Mouse (Mus musculus) embryo, embryonic 11 days (tissue): Measurements from ENCODE around the gene Eps15l1.

Source experiments
- DNase-seq: peaks from one replicate; pipeline ENCODE4 v3.0.0-alpha.2; 2015

The Eps15l1 gene

DNA sequence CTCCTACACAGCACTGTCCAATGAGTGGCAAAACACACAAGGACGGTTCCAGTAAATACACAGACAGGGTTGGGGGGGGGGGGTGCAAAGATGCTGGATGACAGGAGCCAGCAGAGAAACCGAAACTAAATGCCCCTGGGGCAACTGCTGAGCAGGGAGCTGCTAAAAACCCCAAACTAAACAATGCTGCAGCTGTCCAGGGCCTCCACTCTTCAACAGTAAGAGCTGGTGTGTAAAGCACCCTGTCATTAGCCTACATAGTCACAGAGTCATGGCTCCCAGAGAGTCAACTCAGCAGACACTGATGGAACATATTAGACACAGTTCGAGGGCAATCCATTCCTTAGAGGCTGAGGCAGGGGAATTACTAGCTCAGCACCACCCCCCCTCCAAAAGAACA lies 11.8 kb downstream of the Eps15l1 start:
- peak; percentile 7 for DNase-seq

DNA sequence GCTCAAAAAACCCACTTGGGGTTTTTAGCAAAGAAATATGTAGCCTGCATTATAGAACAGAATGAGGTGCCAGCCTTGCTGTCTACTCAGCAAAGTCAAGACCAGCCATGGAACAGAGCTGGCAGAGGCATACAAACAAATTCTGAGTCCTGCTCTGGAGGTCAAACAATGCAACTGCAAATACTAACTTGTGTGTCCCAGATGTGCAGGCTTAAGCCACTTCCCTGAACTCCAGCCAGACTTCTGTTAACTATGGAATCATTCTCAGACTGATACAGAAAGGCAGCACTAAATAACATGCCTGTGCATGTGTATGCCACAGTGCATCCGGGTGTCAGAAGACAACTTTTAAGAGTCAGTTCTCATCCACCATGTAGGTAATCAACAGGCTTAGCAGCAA lies 13.4 kb downstream of the Eps15l1 start:
- DNase-seq: no peak

DNA sequence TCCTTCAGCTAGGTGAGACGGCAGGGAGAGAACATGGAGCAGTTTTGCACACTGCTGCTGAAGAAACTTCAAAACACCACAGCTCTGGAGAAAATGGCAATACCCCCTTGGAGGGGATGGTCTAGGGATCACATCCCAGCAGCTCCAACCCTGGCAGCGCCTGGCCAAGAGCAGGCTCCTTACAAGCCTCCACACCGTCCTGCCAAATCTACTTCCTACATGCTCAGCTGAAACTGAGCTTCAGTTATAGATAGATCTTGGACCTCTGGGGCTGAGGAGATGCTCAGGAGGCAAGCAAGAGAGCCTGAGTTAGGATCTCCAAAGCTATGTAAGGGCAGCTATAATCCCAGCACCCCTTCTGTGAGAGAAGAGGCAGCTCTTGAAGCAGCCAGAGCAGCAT lies 18.3 kb downstream of the Eps15l1 start:
- DNase-seq: no peak

DNA sequence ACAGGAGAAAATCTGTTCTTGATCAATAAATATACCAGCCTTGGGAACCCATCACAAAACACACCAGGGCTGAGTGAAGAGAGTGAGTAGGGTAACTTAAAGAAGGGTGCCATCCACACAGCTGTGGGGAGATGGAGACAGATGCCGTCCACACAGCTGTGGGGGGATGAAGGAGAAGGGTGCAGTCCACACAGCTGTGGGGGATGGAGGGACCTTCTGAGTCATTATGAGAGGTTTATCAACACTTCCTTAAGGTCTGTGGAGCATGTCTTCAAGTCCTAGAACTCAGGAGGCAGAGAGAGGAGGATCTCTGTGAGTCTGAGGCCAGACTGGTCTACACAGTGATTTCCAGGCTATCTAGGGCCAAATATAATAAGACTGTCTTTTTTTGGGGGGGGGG lies 19.9 kb downstream of the Eps15l1 start:
- DNase-seq: no peak

DNA sequence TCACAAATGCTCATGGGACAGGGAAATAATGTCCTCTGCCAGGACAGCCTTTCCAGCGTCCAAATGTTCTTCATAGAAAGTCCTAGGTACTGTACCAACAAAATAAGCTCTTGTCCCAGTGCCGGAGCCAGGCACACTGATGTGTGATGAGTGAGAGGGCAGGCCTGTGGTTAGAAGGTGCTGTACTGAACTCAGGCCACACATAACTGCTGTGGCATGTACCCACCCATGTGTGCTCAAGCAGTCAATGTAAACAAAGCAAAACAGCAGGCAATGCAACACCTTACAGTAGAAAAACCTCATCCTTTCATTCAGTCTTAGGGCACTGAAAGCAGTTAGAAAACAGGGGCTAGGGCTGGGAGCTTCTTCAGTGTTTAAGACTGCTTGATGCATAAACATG lies 35.5 kb downstream of the Eps15l1 start:
- no peak for DNase-seq

DNA sequence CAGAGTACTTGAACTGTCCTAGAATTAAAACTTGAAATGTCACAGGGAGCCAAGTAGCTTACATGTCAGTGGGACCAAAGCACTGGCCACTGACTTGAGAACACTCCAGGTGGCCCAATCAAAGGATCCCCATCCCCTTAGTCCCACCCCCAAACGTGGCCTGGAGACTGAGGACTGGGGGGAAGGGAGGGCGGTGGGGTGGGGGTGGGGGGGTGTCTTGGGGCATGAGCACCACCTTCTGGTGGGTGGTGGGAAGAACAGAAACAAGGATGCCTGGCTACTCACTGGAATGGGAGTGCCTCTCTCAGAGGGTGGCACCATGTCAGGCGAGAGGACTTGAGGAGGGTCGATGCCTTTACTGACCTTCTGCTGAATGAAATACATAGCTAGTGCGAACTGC lies 38.9 kb downstream of the Eps15l1 start:
- DNase-seq: peak; percentile 8

DNA sequence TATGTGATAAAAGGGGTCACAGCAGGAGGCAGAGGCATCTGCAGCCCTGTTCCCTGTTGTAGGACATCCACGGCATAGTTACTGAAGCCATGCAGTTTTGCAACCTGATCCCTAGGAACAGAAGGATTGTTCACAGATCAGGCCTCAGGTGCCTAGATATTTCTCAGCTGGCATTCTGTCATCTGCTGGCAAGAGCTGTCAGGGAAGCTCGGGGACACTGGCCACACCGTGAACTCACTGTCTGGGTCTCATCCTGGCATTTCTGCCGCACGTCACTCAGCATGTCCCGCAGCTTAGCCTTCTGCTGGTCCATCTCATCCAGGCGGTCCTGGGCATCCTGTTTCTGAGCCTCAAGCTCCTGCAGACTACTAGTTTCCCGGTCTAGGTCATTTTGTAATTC lies 40.6 kb downstream of the Eps15l1 start:
- no peak for DNase-seq

DNA sequence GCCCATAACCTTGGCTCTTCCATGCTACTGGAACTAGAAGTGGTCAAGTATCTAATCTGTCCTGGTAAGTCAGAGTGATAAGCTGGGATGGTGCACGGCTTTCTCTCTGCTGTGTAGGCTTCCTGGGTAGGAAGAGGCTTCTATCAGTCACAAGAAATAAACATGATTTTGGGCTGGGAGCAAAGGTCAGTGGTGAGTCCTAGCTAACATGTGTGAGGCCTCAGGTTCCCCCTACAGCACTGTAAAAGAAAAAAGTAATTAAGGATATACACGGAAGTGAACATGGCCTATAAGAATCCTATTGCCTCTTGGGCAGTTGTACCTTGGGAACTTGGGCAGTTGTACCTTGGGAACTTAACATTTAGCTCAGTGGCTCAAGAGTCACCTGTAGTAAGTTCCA lies 44.4 kb downstream of the Eps15l1 start:
- no peak for DNase-seq

DNA sequence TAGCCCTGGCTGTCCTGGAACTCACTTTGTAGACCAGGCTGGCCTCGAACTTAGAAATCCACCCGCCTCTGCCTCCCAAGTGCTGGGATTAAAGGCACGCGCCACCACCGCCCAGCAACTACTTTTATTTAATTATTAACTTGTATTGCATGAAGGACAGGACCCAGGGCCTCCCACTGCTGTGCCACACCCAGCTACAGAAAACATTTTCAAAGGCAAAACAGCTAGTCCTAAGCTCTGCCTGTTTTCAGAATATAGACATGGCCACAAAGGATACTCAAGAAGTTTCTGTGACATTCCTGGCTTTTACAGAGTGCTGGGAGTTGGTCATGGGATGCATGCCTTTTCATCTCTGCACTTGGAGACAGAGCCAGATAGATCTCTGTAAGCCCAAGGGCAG lies 45.0 kb downstream of the Eps15l1 start:
- no peak for DNase-seq

DNA sequence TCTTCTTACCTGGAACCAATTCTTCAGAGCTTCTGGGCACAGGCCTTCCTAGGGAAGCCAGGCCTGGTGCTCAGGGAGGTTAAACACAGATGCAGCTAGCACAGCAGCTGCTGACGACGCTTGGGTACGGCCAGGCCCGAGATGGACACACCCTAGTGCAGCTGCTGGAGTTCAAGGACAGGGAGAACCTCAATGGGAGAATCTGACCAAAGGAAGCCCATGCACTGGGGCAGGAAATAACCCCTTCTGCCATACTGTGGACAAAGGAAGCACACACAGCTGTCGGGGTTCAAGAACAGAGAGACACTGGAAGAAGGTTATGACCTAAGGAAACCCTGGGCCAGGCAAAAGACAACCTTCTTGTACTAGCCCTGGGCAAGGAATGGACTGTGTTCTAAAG lies 46.1 kb downstream of the Eps15l1 start:
- no peak for DNase-seq

DNA sequence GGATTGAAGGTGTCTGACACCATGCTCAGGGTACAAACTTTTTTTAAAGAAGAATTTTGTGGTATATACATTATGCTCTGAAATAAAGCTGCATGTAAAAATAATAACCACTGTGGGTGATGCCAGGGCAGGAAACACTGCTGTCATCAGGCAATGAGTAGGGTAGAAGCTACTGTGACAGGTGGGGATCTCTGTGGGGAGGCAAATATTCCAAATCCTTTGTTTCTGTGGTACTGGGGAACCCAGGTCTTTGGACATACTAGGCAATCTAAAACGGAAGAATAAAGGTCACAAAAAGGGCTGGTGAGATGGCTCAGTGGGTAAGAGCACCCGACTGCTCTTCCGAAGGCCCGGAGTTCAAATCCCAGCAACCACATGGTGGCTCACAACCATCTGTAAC lies 48.9 kb downstream of the Eps15l1 start:
- DNase-seq: no peak

DNA sequence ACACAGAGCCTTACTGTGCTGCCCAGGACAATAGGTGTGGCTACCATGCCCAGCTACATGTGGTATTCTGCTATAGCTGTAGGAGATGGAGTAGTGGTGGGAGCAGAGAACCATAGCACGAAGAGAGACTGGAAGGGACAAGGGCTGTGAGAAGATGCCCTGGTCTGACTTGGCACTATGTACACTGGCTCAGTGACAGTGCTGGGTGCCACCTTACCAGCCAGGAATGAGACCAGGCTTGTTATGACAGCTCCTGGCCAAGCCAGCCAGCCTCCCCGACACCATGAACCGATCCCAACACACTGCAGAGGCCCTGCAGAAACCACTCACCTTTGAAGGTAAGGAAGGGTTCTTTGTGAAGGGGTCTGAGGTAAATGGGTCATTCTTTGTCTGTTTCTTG lies 49.9 kb downstream of the Eps15l1 start:
- DNase-seq: no peak

DNA sequence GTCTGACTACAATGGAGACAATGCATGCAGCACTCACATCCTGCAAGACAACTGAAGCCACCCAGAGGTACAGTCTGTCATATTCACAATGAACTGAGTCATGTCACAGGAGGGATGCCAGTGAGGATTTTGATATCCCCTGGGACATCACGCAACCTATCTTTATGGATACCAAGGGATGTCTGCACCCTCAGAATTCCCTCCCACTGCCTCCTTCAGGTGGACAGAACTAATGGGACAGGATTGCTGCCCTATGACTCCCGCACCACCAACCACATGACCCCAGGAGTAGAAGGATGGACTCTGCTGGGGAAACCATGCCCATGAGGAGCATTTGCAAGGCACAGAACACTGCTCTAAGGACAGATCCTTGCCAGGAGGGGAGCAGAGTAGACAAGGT lies 54.8 kb downstream of the Eps15l1 start:
- DNase-seq: no peak

DNA sequence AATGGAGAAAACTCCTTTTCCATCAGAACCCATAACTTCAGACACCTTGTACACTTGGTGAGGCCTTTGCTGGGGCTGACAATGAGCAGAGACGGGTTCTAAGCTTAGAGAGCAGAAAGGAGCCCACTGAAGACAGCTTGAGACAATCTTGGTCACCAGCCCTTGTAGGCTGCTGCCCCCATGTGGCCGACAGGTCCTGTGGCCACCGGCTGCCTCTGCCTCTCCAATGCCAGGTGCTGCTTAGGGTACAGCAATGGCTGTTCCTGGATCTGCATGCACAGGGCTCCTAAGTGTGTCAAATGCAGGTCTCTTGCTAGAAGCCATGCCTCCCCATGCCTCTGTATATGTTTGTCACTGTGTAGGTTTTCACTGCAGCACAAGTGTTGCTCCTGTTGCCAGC lies 55.4 kb downstream of the Eps15l1 start:
- DNase-seq: peak; percentile 77

DNA sequence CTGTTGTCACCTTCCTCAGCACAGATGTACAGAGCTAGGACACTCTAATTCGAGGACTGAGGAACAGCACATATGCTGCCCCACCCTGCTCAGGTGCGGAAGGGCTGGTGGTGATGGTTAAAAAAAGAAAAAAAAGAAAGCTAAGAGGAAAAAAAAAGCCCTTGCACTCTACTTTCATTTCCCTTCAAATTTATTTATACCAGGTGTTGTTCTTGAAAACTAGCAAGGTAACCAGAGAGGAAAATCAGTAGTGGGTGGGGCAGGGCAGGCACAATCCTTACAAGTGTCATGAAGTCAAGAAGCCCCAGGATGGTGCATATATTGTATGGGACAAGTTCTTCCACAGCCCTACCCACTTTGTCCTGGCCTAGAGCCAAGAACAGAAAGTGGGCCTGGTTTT lies 56.2 kb downstream of the Eps15l1 start:
- no peak for DNase-seq

DNA sequence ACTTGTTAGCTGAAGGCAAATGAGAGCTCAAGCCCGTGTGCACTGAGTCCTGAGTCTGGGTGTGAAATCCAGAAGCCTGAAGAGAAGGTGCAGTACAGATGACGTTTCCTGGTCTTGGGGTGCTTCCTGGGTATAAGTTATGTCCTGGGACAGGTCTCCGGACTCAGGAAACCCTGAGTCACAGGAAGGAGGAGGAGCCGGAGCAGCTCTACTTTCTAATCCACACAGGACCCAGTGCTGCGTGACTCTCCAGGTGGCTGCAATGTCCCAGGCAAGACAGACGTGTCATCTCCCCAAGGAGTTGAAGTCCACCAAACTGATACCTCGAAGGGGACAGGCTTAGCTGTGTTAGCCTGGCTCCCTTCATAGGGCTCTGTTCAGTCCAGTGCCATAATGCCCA lies 57.8 kb downstream of the Eps15l1 start:
- DNase-seq: no peak

DNA sequence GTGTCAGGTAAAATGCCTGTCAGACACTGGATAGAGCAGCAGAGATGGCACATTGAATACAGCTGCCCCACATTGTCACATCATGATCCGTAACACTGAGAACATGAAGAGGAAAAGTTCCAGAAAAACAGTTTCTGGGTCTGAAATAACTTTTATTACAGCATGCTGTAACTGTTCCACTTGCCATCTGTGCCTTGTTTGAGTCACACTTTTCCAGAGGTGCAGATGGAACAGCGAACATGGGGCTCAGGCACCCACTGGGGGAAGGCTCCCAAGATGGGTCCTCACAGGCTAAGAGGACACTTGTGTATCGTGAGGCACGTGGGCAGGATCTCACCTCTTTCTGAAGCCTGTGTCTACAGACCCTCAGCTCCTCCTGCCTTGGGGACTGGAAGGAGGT lies 58.5 kb downstream of the Eps15l1 start:
- no peak for DNase-seq

DNA sequence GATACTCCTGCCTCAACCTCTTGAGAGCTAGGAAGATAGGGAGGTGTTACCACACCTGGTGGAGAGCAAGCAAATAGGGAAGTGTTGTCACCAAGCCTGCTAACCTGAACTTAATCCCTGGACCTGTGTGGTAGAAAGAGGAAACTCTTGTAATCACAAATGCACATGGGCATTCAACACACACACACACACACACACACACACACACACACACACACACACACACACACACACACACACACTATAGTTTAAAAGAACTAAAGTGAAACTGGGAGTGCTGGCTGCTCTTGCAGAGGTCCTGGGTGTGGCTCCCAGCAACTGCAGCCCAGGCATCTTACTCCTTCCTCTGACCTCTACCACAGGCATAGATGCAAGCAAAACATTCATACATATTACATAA lies 61.1 kb downstream of the Eps15l1 start:
- no peak for DNase-seq

DNA sequence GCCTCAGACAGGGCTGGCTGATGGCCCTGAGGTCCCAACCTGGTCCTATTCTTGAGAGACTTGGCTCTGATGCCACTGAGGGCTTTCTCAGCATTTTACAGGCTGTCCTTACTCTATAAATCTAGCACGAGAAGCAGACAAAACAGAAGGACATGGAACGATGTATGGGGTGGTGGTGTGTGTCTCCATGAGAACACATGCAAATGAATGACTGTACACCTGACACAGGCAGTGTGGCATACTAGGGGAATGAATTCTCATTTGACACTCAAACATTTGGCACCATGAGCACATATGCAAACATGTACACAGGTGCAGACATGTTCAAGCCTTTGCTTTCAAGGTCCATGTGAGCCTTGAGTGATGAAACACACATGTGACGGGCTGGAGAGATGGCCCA lies 64.7 kb downstream of the Eps15l1 start:
- no peak for DNase-seq

DNA sequence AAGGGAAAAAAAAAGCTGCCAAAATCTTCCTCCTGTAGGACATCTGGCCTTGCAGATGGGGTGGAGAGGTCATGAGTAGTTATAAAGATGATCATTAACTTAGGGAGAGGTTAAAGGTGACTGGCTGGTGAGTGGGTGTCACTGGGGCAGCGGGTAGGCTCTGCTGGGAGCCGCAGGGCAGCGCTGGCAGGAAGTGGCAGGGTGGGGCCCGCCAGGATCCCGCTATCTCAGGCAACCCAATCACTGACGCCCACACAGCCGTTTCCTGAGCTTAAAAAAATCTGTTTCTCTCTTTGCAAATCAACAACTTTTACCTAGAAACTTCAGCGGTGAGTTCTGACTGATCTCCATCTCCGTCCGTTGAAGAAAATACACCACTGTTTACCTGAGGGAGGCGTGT lies 67.0 kb downstream of the Eps15l1 start:
- DNase-seq: no peak

DNA sequence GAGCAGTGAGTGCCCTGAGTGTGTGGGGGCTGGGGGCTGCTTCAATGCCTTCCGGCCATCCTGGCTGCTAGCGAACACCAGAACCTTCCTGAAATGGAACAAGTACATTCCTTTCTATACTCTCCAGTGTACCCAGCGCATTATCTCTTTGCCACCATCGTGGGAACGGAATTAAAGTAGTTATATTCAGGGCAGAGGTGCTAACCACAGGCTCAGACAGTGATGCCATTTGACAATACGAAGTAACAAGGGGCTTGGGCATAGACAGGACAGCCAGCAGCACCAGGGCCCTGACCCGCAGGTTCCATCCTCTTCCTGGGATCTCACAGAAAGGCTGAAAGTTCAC lies 67.6 kb downstream of the Eps15l1 start:
- DNase-seq: no peak

DNA sequence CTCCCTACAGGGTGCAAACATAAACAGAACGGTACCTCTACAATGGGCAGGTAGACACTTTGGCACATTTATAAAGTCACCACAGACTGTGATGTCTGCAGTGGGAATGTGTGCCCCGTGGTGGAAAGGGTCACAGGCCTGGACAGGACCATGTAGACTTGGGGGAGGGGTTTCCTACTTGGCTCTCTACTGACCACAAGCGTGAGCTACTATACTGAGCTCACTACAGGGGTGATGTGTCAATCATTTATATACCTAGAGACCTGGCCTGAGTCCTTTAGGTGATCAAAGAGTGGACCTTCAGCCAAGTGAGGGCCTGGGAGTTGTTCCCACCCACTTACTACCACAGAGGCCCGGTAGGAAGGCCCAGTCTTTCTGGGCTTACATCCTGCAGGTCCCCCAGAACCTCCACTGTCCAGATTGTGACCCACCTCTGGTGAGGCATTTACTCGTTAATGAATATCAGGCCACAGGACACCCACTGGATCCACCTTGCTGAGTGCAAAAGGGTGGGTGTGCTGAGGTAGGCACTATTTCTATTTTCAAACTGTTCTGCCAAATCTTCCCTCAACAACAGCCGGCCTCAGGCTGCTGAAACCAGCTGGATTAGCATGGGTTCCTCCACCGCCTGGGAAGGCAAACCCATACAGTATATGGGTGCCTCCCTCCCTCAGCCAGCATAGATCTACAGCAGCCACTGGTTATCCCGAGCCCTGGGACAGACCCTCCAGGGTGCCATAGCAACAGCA lies 68.1 kb downstream of the Eps15l1 start:
- no peak for DNase-seq

DNA sequence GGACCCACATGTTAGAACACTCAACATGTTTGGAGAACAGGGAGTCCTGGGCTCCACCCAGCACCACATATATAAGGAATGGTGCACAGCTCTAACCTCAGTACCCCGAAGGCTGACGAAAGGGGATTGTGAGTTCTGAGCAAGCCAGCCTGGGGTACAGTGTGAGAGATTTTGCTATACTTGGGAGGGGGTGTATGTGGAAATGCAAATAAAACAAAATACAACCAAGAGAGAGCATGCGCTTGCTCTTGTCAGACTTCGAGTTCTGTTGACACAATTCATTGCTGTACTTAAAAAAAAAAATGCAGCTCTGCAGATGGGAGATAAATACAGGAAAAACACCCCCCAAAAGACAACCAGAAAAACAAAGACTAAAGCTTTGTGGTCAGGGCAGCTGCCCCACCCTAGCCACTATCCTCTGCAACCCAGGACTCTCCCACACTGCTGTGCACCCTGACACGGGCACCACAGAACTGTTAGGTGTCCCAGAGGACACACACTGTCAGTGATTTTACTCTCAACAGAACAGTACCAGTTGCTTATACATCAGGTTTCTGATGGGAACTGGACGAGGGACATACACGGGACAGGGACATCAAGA lies 69.8 kb downstream of the Eps15l1 start:
- no peak for DNase-seq

DNA sequence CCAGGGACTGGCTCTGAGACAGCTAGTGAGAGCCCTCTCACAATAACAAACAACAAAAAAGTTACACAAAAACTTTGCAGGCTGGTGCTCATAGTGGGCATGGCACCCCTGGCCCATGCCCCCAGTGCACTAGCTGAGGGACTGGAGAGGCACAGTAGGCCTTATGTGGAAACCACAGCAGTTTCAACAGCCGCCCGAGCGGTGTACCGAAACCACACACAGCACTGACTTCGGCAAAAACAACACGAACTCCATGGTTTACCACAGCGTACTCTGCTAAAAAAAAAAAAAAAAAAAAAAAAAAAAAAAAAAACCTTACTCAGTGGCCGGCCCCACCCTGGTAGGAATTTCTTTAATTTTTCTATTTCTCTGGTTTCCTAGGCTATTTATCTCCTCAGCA lies 70.5 kb downstream of the Eps15l1 start:
- no peak for DNase-seq

DNA sequence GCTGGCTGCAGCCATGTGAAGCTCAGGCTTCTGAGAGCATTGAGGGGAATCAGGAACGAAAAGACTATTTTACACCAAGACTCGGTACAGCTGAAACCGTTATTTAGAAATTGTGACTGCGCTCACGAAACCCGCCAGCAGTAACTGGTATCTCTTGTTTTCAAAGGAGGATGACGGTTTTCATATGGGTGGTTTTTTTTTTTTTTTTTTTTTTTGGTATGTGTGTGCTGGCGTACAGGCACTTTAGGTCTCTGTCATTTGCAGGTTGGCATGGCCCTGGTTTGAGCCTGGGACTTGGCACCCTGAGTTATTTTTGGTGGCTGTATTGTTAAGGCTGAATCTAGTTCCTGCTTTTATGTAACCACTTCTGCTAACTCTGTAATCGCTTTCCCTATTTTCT lies 71.4 kb downstream of the Eps15l1 start:
- DNase-seq: no peak
